Mouse (Mus musculus): ENCODE measurements around the gene Phf13. TPM values are rescaled to one million over a fixed set of nuclear protein-coding genes. Genes with fewer than 3 reads are reported as not detected.
"Not testable (repeated sequence)": the region's sequence is repeated elsewhere in the genome, so short reads cannot be mapped to it uniquely, and the experiment has no call there.

Phf13 gene
- polyA plus RNA-seq, 1 experiment from 2014 or later = 23.1 TPM

DNA sequence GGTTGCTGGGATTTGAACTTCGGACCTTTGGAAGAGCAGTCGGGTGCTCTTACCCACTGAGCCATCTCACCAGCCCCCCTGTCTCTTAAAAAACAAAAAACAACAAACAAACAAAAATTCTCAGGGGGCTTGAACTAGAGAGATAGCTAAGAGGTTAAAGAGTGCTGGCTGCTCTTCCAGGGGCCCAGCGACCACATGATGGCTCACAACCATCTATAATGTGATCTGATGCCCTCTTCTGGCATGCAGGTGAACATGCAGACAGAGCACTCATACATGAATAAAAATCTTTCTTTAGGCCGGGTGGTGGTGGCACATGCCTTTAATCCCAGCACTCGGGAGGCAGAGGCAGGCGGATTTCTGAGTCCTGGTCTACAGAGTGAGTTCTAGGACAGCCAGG is 40.4 kb upstream of the Phf13 start:
- not testable (repeated sequence) for H3K9me3 ChIP-seq (replicated peaks; ENCODE audit: control insufficient read depth, low read length); ATAC-seq (replicated peaks; ENCODE audit: insufficient number of reproducible peaks, low FRiP score, low TSS enrichment, low read depth); H3K4me3 ChIP-seq (ENCODE audit: low read depth, low read length); H3K36me3 ChIP-seq (replicated peaks; ENCODE audit: control insufficient read depth, insufficient read depth, low read depth, low read length); DNase-seq (ENCODE audit: low spot score); H3K27me3 ChIP-seq (ENCODE audit: control insufficient read depth, insufficient read depth, low read length); H3K27ac ChIP-seq (replicated peaks; ENCODE audit: low read depth, low read length); H3K9ac ChIP-seq (replicated peaks; ENCODE audit: low read length); H3K4me1 ChIP-seq (ENCODE audit: control insufficient read depth, insufficient read depth, low read length); H3K4me2 ChIP-seq (ENCODE audit: low read depth, low read length)
- 91% methylated on average over 6 of the region's 6 CpGs for WGBS

DNA sequence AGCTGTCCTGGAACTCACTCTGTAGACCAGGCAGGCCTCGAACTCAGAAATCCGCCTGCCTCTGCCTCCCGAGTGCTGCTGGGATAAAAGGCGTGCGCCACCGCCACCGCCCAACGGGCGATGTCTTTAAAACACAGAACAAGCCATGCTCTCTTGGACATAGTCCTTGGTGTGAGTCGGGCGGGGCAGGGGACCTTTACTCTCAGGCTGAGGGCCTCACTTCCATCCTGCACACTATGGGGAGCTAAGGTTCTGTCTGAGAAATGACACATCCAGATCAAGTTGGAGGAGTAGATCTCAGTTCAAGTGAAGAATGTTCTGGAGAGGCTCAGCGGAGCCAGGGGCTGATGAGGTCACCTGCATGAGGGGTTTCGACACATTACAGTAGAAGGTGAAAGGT is 36.9 kb upstream of the Phf13 start:
- peaks cover 3% of the 10 kb centered on the region for H3K4me1 ChIP-seq (ENCODE audit: control insufficient read depth, insufficient read depth, low read length)
- WGBS = 85% methylated on average over 13 of the region's 13 CpGs
- no peaks in the 10 kb centered on the region for H3K36me3 ChIP-seq (replicated peaks; ENCODE audit: control insufficient read depth, insufficient read depth, low read depth, low read length)
- no peak for ATAC-seq (replicated peaks; ENCODE audit: insufficient number of reproducible peaks, low FRiP score, low TSS enrichment, low read depth)
- no peak overlapping the region for H3K9ac ChIP-seq (replicated peaks; ENCODE audit: low read length)
- no peaks in the 10 kb centered on the region for H3K27me3 ChIP-seq (ENCODE audit: control insufficient read depth, insufficient read depth, low read length)
- no peak overlapping the region for H3K4me3 ChIP-seq (ENCODE audit: low read depth, low read length)
- DNase-seq (ENCODE audit: low spot score) = no peak
- H3K27ac ChIP-seq (replicated peaks; ENCODE audit: low read depth, low read length) = no peak overlapping the region
- H3K9me3 ChIP-seq (replicated peaks; ENCODE audit: control insufficient read depth, low read length) = no peaks in the 10 kb centered on the region
- no peak overlapping the region for H3K4me2 ChIP-seq (ENCODE audit: low read depth, low read length)

GRCm38 (mm10) chr4:152029997-152030396 is 33.9 kb upstream of the Phf13 start:
- WGBS = 79% methylated on average over 4 of the region's 4 CpGs
- Histone ChIP-seq H3K9ac (replicated peaks; ENCODE audit: low read length) (no peak overlapping the region), H3K4me1 (ENCODE audit: control insufficient read depth, insufficient read depth, low read length) (peaks cover 9% of the 10 kb centered on the region)

GRCm38 (mm10) chr4:152029087-152029486 is 33.0 kb upstream of the Phf13 start:
- Histone ChIP-seq H3K9ac (replicated peaks; ENCODE audit: low read length) (no peak overlapping the region), H3K4me1 (ENCODE audit: control insufficient read depth, insufficient read depth, low read length) (peaks cover 9% of the 10 kb centered on the region), H3K4me2 (ENCODE audit: low read depth, low read length) (no peak overlapping the region), H3K9me3 (replicated peaks; ENCODE audit: control insufficient read depth, low read length) (no peaks in the 10 kb centered on the region), H3K36me3 (replicated peaks; ENCODE audit: control insufficient read depth, insufficient read depth, low read depth, low read length) (no peaks in the 10 kb centered on the region), H3K27me3 (ENCODE audit: control insufficient read depth, insufficient read depth, low read length) (no peaks in the 10 kb centered on the region), H3K4me3 (ENCODE audit: low read depth, low read length) (no peak overlapping the region), H3K27ac (replicated peaks; ENCODE audit: low read depth, low read length) (no peak overlapping the region)
- 44% methylated on average over 5 of the region's 5 CpGs for WGBS
- DNase-seq (ENCODE audit: low spot score) = no peak
- no peak for ATAC-seq (replicated peaks; ENCODE audit: insufficient number of reproducible peaks, low FRiP score, low TSS enrichment, low read depth)

More at GRCm38 (mm10) chr4:152029997-152030396, 33.9 kb upstream of the Phf13 start:
- ATAC-seq (replicated peaks; ENCODE audit: insufficient number of reproducible peaks, low FRiP score, low TSS enrichment, low read depth) = no peak
- no peak for DNase-seq (ENCODE audit: low spot score)
- Histone ChIP-seq H3K4me2 (ENCODE audit: low read depth, low read length) (no peak overlapping the region), H3K27me3 (ENCODE audit: control insufficient read depth, insufficient read depth, low read length) (no peaks in the 10 kb centered on the region), H3K4me3 (ENCODE audit: low read depth, low read length) (no peak overlapping the region), H3K36me3 (replicated peaks; ENCODE audit: control insufficient read depth, insufficient read depth, low read depth, low read length) (no peaks in the 10 kb centered on the region), H3K9me3 (replicated peaks; ENCODE audit: control insufficient read depth, low read length) (no peaks in the 10 kb centered on the region), H3K27ac (replicated peaks; ENCODE audit: low read depth, low read length) (no peak overlapping the region)

GRCm38 (mm10) chr4:152028456-152028855 is 32.4 kb upstream of the Phf13 start:
- no peaks in the 10 kb centered on the region; the same call in 1 of the 2 replicates for H3K36me3 ChIP-seq (replicated peaks; ENCODE audit: control insufficient read depth, insufficient read depth, low read depth, low read length)
- WGBS = 68% methylated on average over 15 of the region's 15 CpGs
- H3K9ac ChIP-seq (replicated peaks; ENCODE audit: low read length) = no peak overlapping the region; the same call in 1 of the 2 replicates
- no peak overlapping the region for H3K27ac ChIP-seq (replicated peaks; ENCODE audit: low read depth, low read length)
- DNase-seq (ENCODE audit: low spot score) (no peak), ATAC-seq (replicated peaks; ENCODE audit: insufficient number of reproducible peaks, low FRiP score, low TSS enrichment, low read depth) (no peak)
- H3K4me3 ChIP-seq (ENCODE audit: low read depth, low read length) = peak overlapping the region; percentile 61
- H3K9me3 ChIP-seq (replicated peaks; ENCODE audit: control insufficient read depth, low read length) = no peaks in the 10 kb centered on the region
- H3K27me3 ChIP-seq (ENCODE audit: control insufficient read depth, insufficient read depth, low read length) = no peaks in the 10 kb centered on the region
- H3K4me2 ChIP-seq (ENCODE audit: low read depth, low read length) = peak overlapping the region; percentile 79
- H3K4me1 ChIP-seq (ENCODE audit: control insufficient read depth, insufficient read depth, low read length) = peaks cover 9% of the 10 kb centered on the region

- under 1% methylated on average over 33 of the region's 35 CpGs for WGBS
- Histone ChIP-seq H3K4me3 (ENCODE audit: low read depth, low read length) (peak within 1 kb of the TSS; percentile 61), H3K9me3 (replicated peaks; ENCODE audit: control insufficient read depth, low read length) (no peaks in the 10 kb centered on the region), H3K27me3 (ENCODE audit: control insufficient read depth, insufficient read depth, low read length) (no peaks in the 10 kb centered on the region), H3K27ac (replicated peaks; ENCODE audit: low read depth, low read length) (no peak within 1 kb of the TSS), H3K36me3 (replicated peaks; ENCODE audit: control insufficient read depth, insufficient read depth, low read depth, low read length) (no peaks in the 10 kb centered on the region; the same call in none of the 2 replicates), H3K4me1 (ENCODE audit: control insufficient read depth, insufficient read depth, low read length) (peaks cover 9% of the 10 kb centered on the region), H3K9ac (replicated peaks; ENCODE audit: low read length) (peak within 1 kb of the TSS; percentile 57), H3K4me2 (ENCODE audit: low read depth, low read length) (peak within 1 kb of the TSS; percentile 87)
- ATAC-seq (replicated peaks; ENCODE audit: insufficient number of reproducible peaks, low FRiP score, low TSS enrichment, low read depth) (peak; percentile 96), DNase-seq (ENCODE audit: low spot score) (peak; percentile 99)
Measured at GRCm38 (mm10) chr4:152027524-152027923, 31.5 kb upstream of the Phf13 start, which contains the start of gene Zbtb48. TSS of gene Zbtb48 (minus strand) at chr4:152027671.

GRCm38 (mm10) chr4:152026751-152027508 is 30.9 kb upstream of the Phf13 start:
- Histone ChIP-seq H3K36me3 (replicated peaks; ENCODE audit: control insufficient read depth, insufficient read depth, low read depth, low read length) (no peaks in the 10 kb centered on the region; the same call in none of the 2 replicates), H3K27ac (replicated peaks; ENCODE audit: low read depth, low read length) (no peak overlapping the region), H3K9me3 (replicated peaks; ENCODE audit: control insufficient read depth, low read length) (no peaks in the 10 kb centered on the region), H3K9ac (replicated peaks; ENCODE audit: low read length) (peak overlapping the region; percentile 57), H3K4me3 (ENCODE audit: low read depth, low read length) (peak overlapping the region; percentile 61), H3K4me2 (ENCODE audit: low read depth, low read length) (peak overlapping the region; percentile 87), H3K4me1 (ENCODE audit: control insufficient read depth, insufficient read depth, low read length) (peaks cover 9% of the 10 kb centered on the region), H3K27me3 (ENCODE audit: control insufficient read depth, insufficient read depth, low read length) (no peaks in the 10 kb centered on the region)
- 2% methylated on average over 36 of the region's 41 CpGs for WGBS
- DNase-seq (ENCODE audit: low spot score) (no peak), ATAC-seq (replicated peaks; ENCODE audit: insufficient number of reproducible peaks, low FRiP score, low TSS enrichment, low read depth) (peak; percentile 49)

DNA sequence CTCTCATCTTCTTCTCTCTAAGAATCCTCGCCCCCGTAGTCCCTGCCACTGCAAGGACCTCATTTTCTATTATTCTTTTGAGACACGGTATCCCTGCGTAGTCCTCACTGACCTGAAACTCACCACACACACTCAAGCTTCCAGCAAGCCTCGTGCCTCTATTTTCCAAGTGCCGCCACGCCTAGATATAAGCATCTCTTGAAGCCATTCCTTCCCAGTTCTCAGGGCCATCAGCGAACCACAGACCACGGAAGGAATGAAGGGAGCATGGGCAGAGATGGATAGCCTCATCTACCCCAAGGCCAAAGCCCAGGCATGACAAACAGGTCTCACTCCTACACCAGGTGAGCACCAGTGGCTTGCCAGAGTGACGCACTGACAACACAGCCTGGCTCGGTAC is 28.5 kb upstream of the Phf13 start:
- DNase-seq (ENCODE audit: low spot score) (no peak), ATAC-seq (replicated peaks; ENCODE audit: insufficient number of reproducible peaks, low FRiP score, low TSS enrichment, low read depth) (no peak)
- Histone ChIP-seq H3K27ac (replicated peaks; ENCODE audit: low read depth, low read length) (no peak overlapping the region), H3K9me3 (replicated peaks; ENCODE audit: control insufficient read depth, low read length) (no peaks in the 10 kb centered on the region), H3K4me1 (ENCODE audit: control insufficient read depth, insufficient read depth, low read length) (peaks cover 9% of the 10 kb centered on the region), H3K36me3 (replicated peaks; ENCODE audit: control insufficient read depth, insufficient read depth, low read depth, low read length) (peaks cover 10% of the 10 kb centered on the region), H3K4me3 (ENCODE audit: low read depth, low read length) (no peak overlapping the region), H3K4me2 (ENCODE audit: low read depth, low read length) (no peak overlapping the region), H3K27me3 (ENCODE audit: control insufficient read depth, insufficient read depth, low read length) (no peaks in the 10 kb centered on the region), H3K9ac (replicated peaks; ENCODE audit: low read length) (no peak overlapping the region)
- WGBS = 91% methylated on average over 11 of the region's 11 CpGs

Data from embryonic facial prominence, embryonic 11.5 days (tissue).